Mouse (Mus musculus) thymus, postnatal 14 days (tissue): ENCODE measurements around the gene Thra.
"Not testable (repeated sequence)": the region's sequence is repeated elsewhere in the genome, so short reads cannot be mapped to it uniquely, and the experiment has no call there.

Experiments used
- DNase-seq: peaks from one replicate; pipeline ENCODE4 v3.0.0; 2021

Thra gene

GRCm38 (mm10) chr11:98717904-98718303, 22.5 kb upstream of the Thra start:
- DNase-seq: peak; percentile 57

- no peak for DNase-seq
These were observed 19.7 kb upstream of the Thra start for GRCm38 (mm10) chr11:98720756-98721155.

GRCm38 (mm10) chr11:98721458-98722226, 18.8 kb upstream of the Thra start:
- DNase-seq: no peak

- DNase-seq: no peak
These were observed 17.3 kb upstream of the Thra start for GRCm38 (mm10) chr11:98723098-98723497.

- DNase-seq: no peak
These were observed 14.4 kb upstream of the Thra start for GRCm38 (mm10) chr11:98725926-98726506.

- DNase-seq: peak; percentile 85
These were observed 11.3 kb upstream of the Thra start, which contains the start of gene Med24 for GRCm38 (mm10) chr11:98729119-98729588. Med24 (minus strand) TSS chr11:98729435.

- no peak for DNase-seq
These were observed 9.7 kb upstream of the Thra start for GRCm38 (mm10) chr11:98730727-98731126.

- no peak for DNase-seq
These were observed 9.3 kb upstream of the Thra start for GRCm38 (mm10) chr11:98731134-98731533.

GRCm38 (mm10) chr11:98734020-98734419, 6.4 kb upstream of the Thra start:
- DNase-seq: no peak

- no peak for DNase-seq
These were observed 5.3 kb upstream of the Thra start for GRCm38 (mm10) chr11:98735111-98735510.

- DNase-seq: no peak
These were observed 4.3 kb upstream of the Thra start for GRCm38 (mm10) chr11:98736176-98736575.

GRCm38 (mm10) chr11:98737220-98737619, 3.2 kb upstream of the Thra start:
- DNase-seq: not testable (repeated sequence)

- no peak for DNase-seq
These were observed 2.0 kb upstream of the Thra start for GRCm38 (mm10) chr11:98738428-98738911.

- no peak for DNase-seq
These were observed 1.5 kb upstream of the Thra start for GRCm38 (mm10) chr11:98738925-98739324.

- no peak for DNase-seq
These were observed 429 bp upstream of the Thra start for GRCm38 (mm10) chr11:98740026-98740392.

- no peak for DNase-seq
These were observed 698 bp downstream of the Thra start for GRCm38 (mm10) chr11:98741051-98741620.

- DNase-seq: peak; percentile 89
These were observed 1.4 kb downstream of the Thra start for GRCm38 (mm10) chr11:98741622-98742396.

- no peak for DNase-seq
These were observed 2.2 kb downstream of the Thra start for GRCm38 (mm10) chr11:98742397-98743291.

- DNase-seq: no peak
These were observed 3.4 kb downstream of the Thra start for GRCm38 (mm10) chr11:98743655-98744345.

GRCm38 (mm10) chr11:98744456-98745019, 4.1 kb downstream of the Thra start:
- no peak for DNase-seq
